Mouse (Mus musculus): Measurements from ENCODE around the gene Ppp5c.

Ppp5c gene

GRCm38 (mm10) chr7:16982859-16983568 lies 44.7 kb downstream of the Ppp5c start, which contains the start of gene Gm42372:
Gene Gm42372 (plus strand): TSS chr7:16983086.
- peak; percentile 91 for DNase-seq (ENCODE audit: low spot score)

GRCm38 (mm10) chr7:16980348-16980747 lies 47.4 kb downstream of the Ppp5c start:
- no peak for DNase-seq (ENCODE audit: low spot score)

GRCm38 (mm10) chr7:16978593-16978992 lies 49.1 kb downstream of the Ppp5c start:
- no peak for DNase-seq (ENCODE audit: low spot score)

- no peak for DNase-seq (ENCODE audit: low spot score)
These were observed 49.6 kb downstream of the Ppp5c start for GRCm38 (mm10) chr7:16978173-16978572.

- no peak for DNase-seq (ENCODE audit: low spot score)
These were observed 51.4 kb downstream of the Ppp5c start for GRCm38 (mm10) chr7:16976298-16976697.

GRCm38 (mm10) chr7:16974018-16974417 lies 53.7 kb downstream of the Ppp5c start:
- DNase-seq (ENCODE audit: low spot score), result no peak

- no peak for DNase-seq (ENCODE audit: low spot score)
These were observed 56.6 kb downstream of the Ppp5c start for GRCm38 (mm10) chr7:16971160-16971559.

GRCm38 (mm10) chr7:16968414-16968813 lies 59.3 kb downstream of the Ppp5c start:
- DNase-seq (ENCODE audit: low spot score), result no peak

- no peak for DNase-seq (ENCODE audit: low spot score)
These were observed 66.0 kb downstream of the Ppp5c start for GRCm38 (mm10) chr7:16961678-16962077.

- peak; percentile 98 for DNase-seq (ENCODE audit: low spot score)
These were observed 68.1 kb downstream of the Ppp5c start, which contains the start of gene Pnmal1 for GRCm38 (mm10) chr7:16959539-16960187. Gene Pnmal1 (plus strand): TSS chr7:16959679.

- no peak for DNase-seq (ENCODE audit: low spot score)
These were observed 71.1 kb downstream of the Ppp5c start for GRCm38 (mm10) chr7:16956410-16957265.

- DNase-seq (ENCODE audit: low spot score), result no peak
These were observed 72.0 kb downstream of the Ppp5c start for GRCm38 (mm10) chr7:16955712-16956111.
